Mouse (Mus musculus) hindbrain, embryonic 14.5 days (tissue): ENCODE data around the gene Edar. TPM values are rescaled to one million over a fixed set of nuclear protein-coding genes. Genes with fewer than 3 reads are reported as not detected.

Experiments used
- ATAC-seq: fragments of 200-750 bp; cut with Nextera tagmentation; 2 replicates; pipeline ENCODE4 v1.8.0; 2017; ENCODE audit warnings: moderate number of reproducible peaks, mild to moderate bottlenecking, moderate TSS enrichment, moderate library complexity; ENCODE audit not compliant: low FRiP score
- DNase-seq: peaks from one replicate; pipeline ENCODE4 v3.0.0-alpha.2; 2015; ENCODE audit warnings: low spot score
- H3K27ac ChIP-seq: fragments of 300-500 bp; sonication (generic); 2 replicates; pipeline ENCODE4 v1.5.1; 2014; ENCODE audit warnings: mild to moderate bottlenecking, moderate library complexity
- H3K27me3 ChIP-seq: fragments of 300-500 bp; sonication (generic); 2 replicates; pipeline ENCODE4 v1.6.1; 2014; ENCODE audit warnings: mild to moderate bottlenecking, low read length, mixed read lengths; ENCODE audit not compliant: control insufficient read depth, insufficient read depth
- H3K36me3 ChIP-seq: fragments of 300-500 bp; sonication (generic); replicated peaks from 2 replicates; pipeline ENCODE4 v1.6.1; 2014; ENCODE audit not compliant: control insufficient read depth, insufficient read depth
- H3K4me1 ChIP-seq: fragments of 300-500 bp; sonication (generic); replicated peaks from 2 replicates; pipeline ENCODE4 v1.6.1; 2014; ENCODE audit warnings: antibody characterized with exemption, low read length, mixed read lengths; ENCODE audit not compliant: control insufficient read depth, insufficient read depth
- H3K4me2 ChIP-seq: fragments of 300-500 bp; sonication (generic); replicated peaks from 2 replicates; pipeline ENCODE4 v1.6.1; 2014; ENCODE audit warnings: mild to moderate bottlenecking, moderate library complexity
- H3K4me3 ChIP-seq: fragments of 300-500 bp; sonication (generic); replicated peaks from 2 replicates; pipeline ENCODE4 v1.5.1; 2014; ENCODE audit warnings: mild to moderate bottlenecking, low read length
- H3K9ac ChIP-seq: fragments of 300-500 bp; sonication (generic); 2 replicates; pipeline ENCODE4 v1.6.1; 2014
- H3K9me3 ChIP-seq: fragments of 300-500 bp; sonication (generic); 2 replicates; pipeline ENCODE4 v1.6.1; 2016; ENCODE audit warnings: low read length; ENCODE audit not compliant: control insufficient read depth
- WGBS: fragments of 180-500 bp; shearing (Covaris S2); extraction: QIAGEN DNeasy Blood & Tissue Kit; methylation state at CpG from one replicate; pipeline ENCODE4 v1.1.7; 2014; 5-methylcytosine and 5-hydroxymethylcytosine counted together
- polyA plus RNA-seq: library from polyadenylated mRNA; unstranded; fragments of >200 nt; fragmentation: Nextera tagmentation; extraction: Ambion mirVana; gene quantifications from 2 replicates; pipeline ENCODE4 v1.2.1, GENCODE M21; 2014

Edar gene
- polyA plus RNA-seq, 1 experiment from 2014 or later = 0.24 TPM

DNA sequence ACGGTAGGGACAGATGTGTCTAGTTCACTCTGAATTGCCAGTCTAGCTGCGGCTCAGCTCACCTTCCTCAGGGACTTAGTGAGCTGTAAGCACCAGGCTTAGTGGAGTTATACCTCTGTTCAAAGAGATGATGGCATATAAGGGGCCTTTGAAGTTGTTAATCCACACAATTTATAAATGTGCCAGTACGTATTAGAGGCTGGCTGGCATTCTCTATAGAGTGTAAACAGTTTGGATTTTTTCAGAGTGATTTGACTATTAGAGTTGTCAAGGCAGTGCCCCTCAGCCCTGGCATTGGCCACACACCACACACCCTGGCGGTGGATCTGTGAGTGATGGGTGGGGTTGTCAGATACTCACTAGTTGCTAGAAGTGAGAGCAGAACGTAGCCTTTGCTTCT is 58.9 kb downstream of the Edar start:
- 88% methylated on average over 5 of the region's 5 CpGs for WGBS
- ATAC-seq = no peak
- DNase-seq = no peak
- H3K27me3 ChIP-seq = no peaks in the 10 kb centered on the region
- no peak overlapping the region for H3K9ac ChIP-seq
- no peaks in the 10 kb centered on the region for H3K36me3 ChIP-seq
- no peak overlapping the region for H3K27ac ChIP-seq
- H3K4me3 ChIP-seq = no peak overlapping the region
- H3K4me1 ChIP-seq = peaks cover 11% of the 10 kb centered on the region
- H3K9me3 ChIP-seq = no peaks in the 10 kb centered on the region
- H3K4me2 ChIP-seq = no peak overlapping the region

GRCm38 (mm10) chr10:58614601-58615000 is 60.9 kb downstream of the Edar start:
- Histone ChIP-seq H3K27ac (no peak overlapping the region), H3K4me3 (no peak overlapping the region), H3K9ac (no peak overlapping the region), H3K27me3 (no peaks in the 10 kb centered on the region), H3K4me2 (no peak overlapping the region), H3K4me1 (peaks cover 11% of the 10 kb centered on the region), H3K9me3 (no peaks in the 10 kb centered on the region), H3K36me3 (no peaks in the 10 kb centered on the region)
- DNase-seq (no peak), ATAC-seq (no peak)
- WGBS = 95% methylated on average over 6 of the region's 6 CpGs

DNA sequence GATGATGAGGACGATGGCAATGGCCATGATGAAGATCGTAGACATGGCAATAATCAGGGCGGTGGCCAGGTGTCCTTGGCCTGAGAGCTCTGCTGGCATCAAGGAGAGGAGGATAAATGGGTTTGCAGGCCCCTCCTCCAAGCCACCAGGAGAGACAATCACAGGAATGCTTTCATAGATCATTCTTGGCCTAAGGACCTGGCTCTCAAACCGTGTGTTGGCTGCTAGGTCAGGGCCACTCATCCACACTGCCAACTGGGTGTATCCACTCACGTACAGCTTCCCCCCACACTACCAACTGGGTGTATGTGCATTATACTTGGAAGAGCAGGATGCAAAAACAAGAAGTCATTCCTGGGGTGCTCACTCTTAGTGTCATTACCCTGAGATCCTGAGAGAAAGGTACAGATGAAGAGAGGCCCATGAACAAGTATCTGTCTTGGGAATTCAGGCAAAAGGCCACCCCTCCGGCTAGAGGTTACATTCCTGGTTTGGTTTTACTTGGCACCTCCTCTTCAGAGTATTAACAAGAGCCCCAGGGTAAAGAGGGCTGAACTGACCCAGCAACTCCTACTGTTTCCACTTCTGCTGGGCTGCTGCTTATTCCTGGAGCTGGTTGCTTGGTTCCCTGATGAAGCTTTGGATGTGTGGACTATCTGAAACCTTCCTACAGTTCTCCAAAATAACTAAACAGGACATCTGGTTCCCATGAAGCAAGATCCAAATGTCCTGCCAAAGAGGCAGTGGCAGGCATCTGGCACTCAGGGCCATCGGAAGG is 64.8 kb downstream of the Edar start:
- 90% methylated on average over 7 of the region's 7 CpGs for WGBS
- DNase-seq = no peak
- H3K27me3 ChIP-seq = no peaks in the 10 kb centered on the region
- no peaks in the 10 kb centered on the region for H3K9me3 ChIP-seq
- H3K4me3 ChIP-seq = no peak overlapping the region
- H3K4me2 ChIP-seq = no peak overlapping the region
- H3K27ac ChIP-seq = no peak overlapping the region
- H3K36me3 ChIP-seq = no peaks in the 10 kb centered on the region
- H3K4me1 ChIP-seq = no peaks in the 10 kb centered on the region
- H3K9ac ChIP-seq = no peak overlapping the region
- ATAC-seq = no peak

- ATAC-seq (no peak), DNase-seq (no peak)
- H3K4me3 ChIP-seq = no peak overlapping the region
- no peak overlapping the region for H3K27ac ChIP-seq
- H3K27me3 ChIP-seq = no peaks in the 10 kb centered on the region
- WGBS = 73% methylated on average over 3 of the region's 3 CpGs
- no peaks in the 10 kb centered on the region for H3K36me3 ChIP-seq
- no peaks in the 10 kb centered on the region for H3K9me3 ChIP-seq
- H3K9ac ChIP-seq = no peak overlapping the region
- H3K4me1 ChIP-seq = no peaks in the 10 kb centered on the region
- H3K4me2 ChIP-seq = no peak overlapping the region
Observed at GRCm38 (mm10) chr10:58608858-58609257, 66.6 kb downstream of the Edar start.

GRCm38 (mm10) chr10:58606356-58606755 is 69.1 kb downstream of the Edar start:
- no peaks in the 10 kb centered on the region for H3K36me3 ChIP-seq
- peaks cover 6% of the 10 kb centered on the region; the same call in 1 of the 2 replicates for H3K4me1 ChIP-seq
- ATAC-seq (no peak), DNase-seq (no peak)
- H3K27me3 ChIP-seq = no peaks in the 10 kb centered on the region
- no peaks in the 10 kb centered on the region for H3K9me3 ChIP-seq
- H3K4me3 ChIP-seq = no peak overlapping the region
- no peak overlapping the region for H3K4me2 ChIP-seq
- no peak overlapping the region for H3K27ac ChIP-seq
- WGBS = 80% methylated on average over 3 of the region's 3 CpGs
- no peak overlapping the region for H3K9ac ChIP-seq

DNA sequence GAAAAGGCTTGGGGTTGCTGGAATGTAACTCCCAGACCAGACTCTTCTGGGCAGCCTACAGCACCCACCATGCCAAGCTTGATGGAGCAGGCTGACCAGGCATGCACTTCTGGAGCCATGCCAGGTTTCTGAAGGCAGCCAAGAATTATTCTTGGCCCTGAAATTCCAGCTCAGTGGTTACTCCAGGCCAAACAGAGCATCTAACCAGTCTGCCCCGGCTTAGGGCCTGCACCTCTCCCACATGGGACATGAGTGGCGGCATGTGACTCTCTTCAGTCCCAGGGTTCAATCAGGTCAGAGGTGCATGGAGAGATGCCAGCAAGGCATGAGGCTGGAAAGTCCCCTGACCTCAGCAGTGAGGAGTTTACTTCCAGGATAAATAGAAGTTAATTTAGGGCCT is 70.7 kb downstream of the Edar start:
- Histone ChIP-seq H3K4me2 (no peak overlapping the region), H3K27me3 (no peaks in the 10 kb centered on the region), H3K4me3 (no peak overlapping the region), H3K4me1 (peaks cover 16% of the 10 kb centered on the region; the same call in 1 of the 2 replicates), H3K9ac (no peak overlapping the region), H3K36me3 (no peaks in the 10 kb centered on the region), H3K27ac (no peak overlapping the region), H3K9me3 (no peaks in the 10 kb centered on the region)
- peak; percentile 33 for DNase-seq
- ATAC-seq = no peak
- WGBS = 72% methylated on average over 2 of the region's 2 CpGs

DNA sequence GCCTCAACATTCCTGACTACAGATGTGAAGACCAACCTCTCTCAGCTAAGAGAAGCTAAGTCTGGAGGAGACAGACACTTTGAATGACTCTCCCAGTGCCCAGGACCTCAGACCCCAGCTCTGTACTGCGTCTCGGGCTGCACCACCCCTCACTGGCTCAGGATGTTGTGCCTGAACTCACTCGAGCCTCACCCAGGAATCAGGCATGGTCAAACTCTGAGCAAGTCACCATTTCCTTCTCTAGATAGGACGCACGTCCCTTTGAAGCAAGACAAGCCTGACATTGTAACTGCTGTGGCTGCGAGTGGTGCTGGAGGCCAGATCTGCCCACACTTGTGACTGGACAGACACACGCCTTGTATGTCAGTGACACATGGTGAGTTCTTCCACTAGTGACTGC is 73.5 kb downstream of the Edar start:
- 76% methylated on average over 7 of the region's 7 CpGs for WGBS
- Histone ChIP-seq H3K4me2 (no peak overlapping the region), H3K9me3 (no peaks in the 10 kb centered on the region), H3K36me3 (no peaks in the 10 kb centered on the region), H3K9ac (no peak overlapping the region), H3K27ac (peak overlapping the region; percentile 77), H3K27me3 (no peaks in the 10 kb centered on the region), H3K4me1 (peaks cover 16% of the 10 kb centered on the region; the same call in 1 of the 2 replicates), H3K4me3 (no peak overlapping the region)
- ATAC-seq = no peak
- DNase-seq = no peak

DNA sequence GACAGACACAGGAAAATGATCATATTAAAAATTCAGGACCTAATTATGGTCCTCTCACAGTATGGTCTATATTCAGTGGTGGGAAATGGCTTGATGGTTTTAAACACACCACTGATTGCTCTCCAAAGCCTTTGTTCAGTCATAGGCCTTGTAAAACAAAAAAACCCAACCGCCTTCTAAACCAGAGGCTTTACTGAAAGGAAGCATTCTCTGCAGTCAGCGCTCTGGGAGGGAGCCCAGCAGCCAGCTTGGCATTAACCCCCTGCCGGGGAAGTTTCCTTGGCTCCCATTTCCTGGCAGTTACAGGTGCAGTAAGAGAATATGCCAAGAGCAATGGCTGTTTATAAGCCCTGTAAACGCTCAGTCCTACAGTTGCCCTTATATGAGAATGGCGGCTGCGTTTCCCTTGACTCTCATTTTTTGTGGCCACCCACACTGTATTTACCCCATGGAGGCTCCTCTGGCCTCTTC is 74.0 kb downstream of the Edar start:
- 24% methylated on average over 6 of the region's 6 CpGs for WGBS
- H3K4me3 ChIP-seq = no peak overlapping the region
- no peak overlapping the region for H3K4me2 ChIP-seq
- peak overlapping the region; percentile 77 for H3K27ac ChIP-seq
- H3K4me1 ChIP-seq = peaks cover 16% of the 10 kb centered on the region; the same call in 1 of the 2 replicates
- no peak overlapping the region for H3K9ac ChIP-seq
- no peaks in the 10 kb centered on the region for H3K27me3 ChIP-seq
- DNase-seq = peak; percentile 63
- no peaks in the 10 kb centered on the region for H3K36me3 ChIP-seq
- ATAC-seq = peak; percentile 70; the same call in 1 of the 2 replicates
- no peaks in the 10 kb centered on the region for H3K9me3 ChIP-seq

GRCm38 (mm10) chr10:58600983-58601382 is 74.5 kb downstream of the Edar start:
- H3K36me3 ChIP-seq = no peaks in the 10 kb centered on the region
- H3K27ac ChIP-seq = peak overlapping the region; percentile 77
- H3K9me3 ChIP-seq = no peaks in the 10 kb centered on the region
- peak; percentile 37 for DNase-seq
- no peak overlapping the region for H3K4me2 ChIP-seq
- no peak overlapping the region for H3K4me3 ChIP-seq
- 7% methylated on average over 5 of the region's 5 CpGs for WGBS
- H3K27me3 ChIP-seq = no peaks in the 10 kb centered on the region
- peaks cover 16% of the 10 kb centered on the region; the same call in 1 of the 2 replicates for H3K4me1 ChIP-seq
- ATAC-seq = peak; percentile 68; the same call in 1 of the 2 replicates
- no peak overlapping the region for H3K9ac ChIP-seq
